Mouse (Mus musculus) heart, embryonic 13.5 days (tissue): ENCODE results near the gene Rtn4rl2. TPM values are rescaled to one million over a fixed set of nuclear protein-coding genes. Genes with fewer than 3 reads are reported as not detected.

Experiments used
- ATAC-seq: fragments of 200-750 bp; cut with Nextera tagmentation; 2 replicates; pipeline ENCODE4 v1.8.0; 2017; ENCODE audit warnings: moderate TSS enrichment; ENCODE audit not compliant: insufficient number of reproducible peaks, low FRiP score, low TSS enrichment; ENCODE audit errors: extremely low read depth
- H3K27ac ChIP-seq: fragments of 300-500 bp; sonication (generic); replicated peaks from 2 replicates; pipeline ENCODE4 v1.5.1; 2015; ENCODE audit warnings: moderate library complexity, mild to moderate bottlenecking, inconsistent platforms
- H3K27me3 ChIP-seq: fragments of 300-500 bp; sonication (generic); replicated peaks from 2 replicates; pipeline ENCODE4 v1.6.1; 2015; ENCODE audit warnings: mild to moderate bottlenecking, inconsistent platforms
- H3K36me3 ChIP-seq: fragments of 300-500 bp; sonication (generic); 2 replicates; pipeline ENCODE4 v1.6.1; 2015; ENCODE audit warnings: mild to moderate bottlenecking, inconsistent platforms
- H3K4me1 ChIP-seq: fragments of 300-500 bp; sonication (generic); 2 replicates; pipeline ENCODE4 v1.6.1; 2015; ENCODE audit warnings: inconsistent platforms
- H3K4me2 ChIP-seq: fragments of 300-500 bp; sonication (generic); 2 replicates; pipeline ENCODE4 v1.6.1; 2015; ENCODE audit warnings: inconsistent platforms, mild to moderate bottlenecking, moderate library complexity
- H3K4me3 ChIP-seq: fragments of 300-500 bp; sonication (generic); 2 replicates; pipeline ENCODE4 v1.5.1; 2015; ENCODE audit warnings: moderate library complexity, mild to moderate bottlenecking, inconsistent platforms
- H3K9ac ChIP-seq: fragments of 300-500 bp; sonication (generic); 2 replicates; pipeline ENCODE4 v1.6.1; 2015; ENCODE audit warnings: inconsistent platforms, mild to moderate bottlenecking, moderate library complexity
- H3K9me3 ChIP-seq: fragments of 300-500 bp; sonication (generic); 2 replicates; pipeline ENCODE4 v1.6.1; 2016; ENCODE audit warnings: inconsistent platforms
- WGBS: fragments of 180-500 bp; shearing (Covaris S2); methylation state at CpG from one replicate; pipeline ENCODE4 v1.1.7; 2015; ENCODE audit warnings: mixed read lengths; 5-methylcytosine and 5-hydroxymethylcytosine counted together
- polyA plus RNA-seq: library from polyadenylated mRNA; unstranded; fragments of >200 nt; fragmentation: Nextera tagmentation; extraction: Ambion mirVana; gene quantifications from 2 replicates; pipeline ENCODE4 v1.2.1, GENCODE M21; 2015

Gene Rtn4rl2
- polyA plus RNA-seq, 1 experiment from 2014 or later = 0.72 TPM

DNA sequence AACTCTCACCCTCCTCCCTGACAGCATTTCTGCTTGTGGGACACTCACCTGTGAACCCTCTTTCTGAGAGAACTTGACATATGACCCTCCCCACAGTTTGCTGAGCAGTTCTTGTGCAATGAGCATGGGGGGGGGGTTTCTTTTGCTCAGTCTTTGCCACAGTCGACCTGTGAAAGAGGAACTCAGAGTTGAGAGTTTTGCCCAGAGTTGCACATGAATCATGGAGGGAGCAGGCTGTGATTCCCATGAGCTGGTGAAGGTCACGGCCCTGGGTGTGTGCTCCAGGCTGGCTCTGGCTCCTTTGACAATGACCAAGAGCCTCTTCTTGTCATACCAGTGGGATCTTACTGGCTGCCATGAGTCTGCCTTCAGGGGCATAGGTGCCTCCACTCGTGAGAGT lies 24.3 kb downstream of the Rtn4rl2 start:
- ATAC-seq = no peak
- H3K27ac ChIP-seq = no peak overlapping the region
- 77% methylated on average over 3 of the region's 3 CpGs for WGBS
- H3K4me1 ChIP-seq = peaks cover 11% of the 10 kb centered on the region
- no peaks in the 10 kb centered on the region for H3K9me3 ChIP-seq
- H3K27me3 ChIP-seq = peaks cover 27% of the 10 kb centered on the region
- no peak overlapping the region for H3K4me3 ChIP-seq
- H3K36me3 ChIP-seq = peaks cover 65% of the 10 kb centered on the region
- H3K4me2 ChIP-seq = no peak overlapping the region
- H3K9ac ChIP-seq = no peak overlapping the region

DNA sequence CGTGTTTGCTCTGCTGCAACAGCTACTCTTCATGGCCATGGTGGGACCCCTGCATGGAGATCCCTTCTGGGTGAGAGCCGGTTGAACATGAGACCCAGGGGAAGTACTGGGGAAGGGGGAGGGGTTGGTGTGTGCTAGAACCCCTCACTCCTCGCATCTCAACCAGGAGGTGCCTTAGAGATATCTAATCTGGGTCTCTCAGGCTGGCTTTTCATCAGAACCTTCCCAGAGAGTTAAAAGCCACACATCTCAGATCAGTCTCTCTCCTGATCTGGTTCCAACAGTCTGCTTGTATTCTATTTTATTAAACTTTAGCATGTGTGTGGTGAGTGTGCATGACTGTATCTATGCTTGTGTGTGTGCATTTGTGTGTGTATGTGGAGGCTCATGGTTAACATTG lies 25.1 kb downstream of the Rtn4rl2 start:
- H3K9me3 ChIP-seq = no peaks in the 10 kb centered on the region
- H3K4me3 ChIP-seq = no peak overlapping the region
- H3K4me2 ChIP-seq = no peak overlapping the region
- H3K9ac ChIP-seq = no peak overlapping the region
- no peak overlapping the region for H3K27ac ChIP-seq
- peaks cover 73% of the 10 kb centered on the region for H3K36me3 ChIP-seq
- H3K27me3 ChIP-seq = peaks cover 19% of the 10 kb centered on the region
- 63% methylated on average over 3 of the region's 3 CpGs for WGBS
- peaks cover 10% of the 10 kb centered on the region for H3K4me1 ChIP-seq
- no peak for ATAC-seq

DNA sequence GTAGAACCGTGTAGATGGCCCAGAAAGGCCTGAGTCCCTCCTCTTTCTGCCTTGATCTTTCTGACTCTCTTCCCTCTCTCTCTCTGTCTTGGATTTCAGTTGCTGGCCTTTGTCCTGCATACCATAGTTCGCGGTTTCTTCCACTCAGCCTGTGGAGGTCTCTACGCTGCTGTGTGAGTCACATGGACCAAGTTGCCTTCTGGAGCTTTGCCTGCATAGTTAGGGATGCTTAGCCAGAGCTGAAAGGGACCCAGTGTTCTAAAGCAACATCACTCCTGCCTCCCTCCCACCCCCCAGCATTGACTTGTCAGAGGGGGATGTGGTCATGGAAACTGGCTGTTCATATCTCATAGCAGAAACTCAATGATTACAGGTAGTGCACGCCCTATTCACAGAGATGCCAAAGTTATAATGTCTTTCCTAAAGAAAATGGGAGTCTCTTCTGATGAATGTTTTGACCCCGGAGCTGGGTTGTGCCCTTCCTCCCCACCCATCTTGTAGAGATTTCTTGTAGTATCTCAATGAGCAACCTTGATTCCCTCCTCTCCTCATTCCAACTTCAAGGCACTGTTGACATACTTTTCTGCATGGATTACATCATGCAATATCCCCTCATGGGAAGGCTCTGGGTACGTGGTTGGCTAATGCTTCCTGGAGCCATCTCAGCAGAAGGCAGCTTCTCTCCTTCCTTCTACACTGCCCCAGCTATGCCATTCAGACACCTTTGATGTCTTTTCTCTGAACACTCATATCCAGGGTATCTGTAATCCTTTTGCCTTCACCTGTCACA lies 26.3 kb downstream of the Rtn4rl2 start:
- ATAC-seq = no peak

DNA sequence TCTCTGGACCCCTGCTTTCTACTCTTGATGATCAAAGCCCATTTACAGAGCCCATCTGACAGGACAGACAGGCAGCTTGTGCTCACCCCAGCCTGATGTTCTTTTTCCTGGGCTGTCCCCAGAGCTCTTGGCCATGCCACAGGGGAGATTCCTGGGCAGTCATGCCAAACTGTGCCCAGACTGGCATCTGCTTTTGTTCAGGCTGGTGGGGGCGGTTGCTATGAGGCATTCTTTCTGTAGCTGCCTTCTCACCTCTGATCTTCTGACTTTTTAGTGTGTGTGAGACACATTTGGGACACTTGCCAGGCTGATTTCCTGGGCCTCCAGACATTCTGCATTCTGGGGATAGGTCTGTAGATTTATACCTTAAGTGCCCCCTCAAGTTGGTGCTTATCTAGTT lies 28.0 kb downstream of the Rtn4rl2 start:
- Histone ChIP-seq H3K9ac (no peak overlapping the region), H3K36me3 (peaks cover 96% of the 10 kb centered on the region), H3K27ac (no peak overlapping the region), H3K27me3 (no peaks in the 10 kb centered on the region), H3K4me3 (no peak overlapping the region), H3K4me1 (no peaks in the 10 kb centered on the region), H3K9me3 (no peaks in the 10 kb centered on the region), H3K4me2 (no peak overlapping the region)
- ATAC-seq = no peak
- 90% methylated on average over 1 of the region's 1 CpGs for WGBS

More for the DNA sequence above, 26.3 kb downstream of the Rtn4rl2 start:
- Histone ChIP-seq H3K27me3 (peaks cover 6% of the 10 kb centered on the region), H3K9me3 (no peaks in the 10 kb centered on the region), H3K4me3 (no peak overlapping the region), H3K36me3 (peaks cover 83% of the 10 kb centered on the region), H3K9ac (no peak overlapping the region), H3K4me1 (no peaks in the 10 kb centered on the region), H3K4me2 (no peak overlapping the region), H3K27ac (no peak overlapping the region)
- WGBS = 83% methylated on average over 7 of the region's 7 CpGs

DNA sequence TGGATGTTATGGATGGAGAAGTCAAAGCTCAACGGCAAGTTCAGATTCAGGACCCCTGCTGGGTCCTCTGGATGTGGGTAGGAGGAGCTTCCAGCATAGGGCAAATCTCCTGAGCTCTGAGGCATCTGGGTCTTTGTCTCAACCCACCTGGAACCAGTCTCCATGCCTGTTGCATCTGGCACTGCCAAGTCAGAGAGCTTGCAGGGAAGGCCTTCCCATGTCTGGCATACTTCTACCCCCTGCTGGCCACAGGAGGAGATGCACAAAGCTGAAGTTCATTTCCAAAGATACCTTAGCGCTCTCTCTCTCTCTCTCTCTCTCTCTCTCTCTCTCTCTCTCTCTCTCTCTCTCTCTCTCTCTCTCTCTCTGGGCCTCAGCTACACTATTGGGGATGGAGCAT lies 30.8 kb downstream of the Rtn4rl2 start:
- H3K36me3 ChIP-seq = peaks cover 87% of the 10 kb centered on the region
- H3K9me3 ChIP-seq = no peaks in the 10 kb centered on the region
- H3K9ac ChIP-seq = no peak overlapping the region
- no peak overlapping the region for H3K4me2 ChIP-seq
- H3K4me3 ChIP-seq = no peak overlapping the region
- WGBS = 76% methylated on average over 2 of the region's 2 CpGs
- H3K27ac ChIP-seq = no peak overlapping the region
- no peaks in the 10 kb centered on the region for H3K27me3 ChIP-seq
- H3K4me1 ChIP-seq = peaks cover 9% of the 10 kb centered on the region
- peak; percentile 40; the same call in 1 of the 2 replicates for ATAC-seq

DNA sequence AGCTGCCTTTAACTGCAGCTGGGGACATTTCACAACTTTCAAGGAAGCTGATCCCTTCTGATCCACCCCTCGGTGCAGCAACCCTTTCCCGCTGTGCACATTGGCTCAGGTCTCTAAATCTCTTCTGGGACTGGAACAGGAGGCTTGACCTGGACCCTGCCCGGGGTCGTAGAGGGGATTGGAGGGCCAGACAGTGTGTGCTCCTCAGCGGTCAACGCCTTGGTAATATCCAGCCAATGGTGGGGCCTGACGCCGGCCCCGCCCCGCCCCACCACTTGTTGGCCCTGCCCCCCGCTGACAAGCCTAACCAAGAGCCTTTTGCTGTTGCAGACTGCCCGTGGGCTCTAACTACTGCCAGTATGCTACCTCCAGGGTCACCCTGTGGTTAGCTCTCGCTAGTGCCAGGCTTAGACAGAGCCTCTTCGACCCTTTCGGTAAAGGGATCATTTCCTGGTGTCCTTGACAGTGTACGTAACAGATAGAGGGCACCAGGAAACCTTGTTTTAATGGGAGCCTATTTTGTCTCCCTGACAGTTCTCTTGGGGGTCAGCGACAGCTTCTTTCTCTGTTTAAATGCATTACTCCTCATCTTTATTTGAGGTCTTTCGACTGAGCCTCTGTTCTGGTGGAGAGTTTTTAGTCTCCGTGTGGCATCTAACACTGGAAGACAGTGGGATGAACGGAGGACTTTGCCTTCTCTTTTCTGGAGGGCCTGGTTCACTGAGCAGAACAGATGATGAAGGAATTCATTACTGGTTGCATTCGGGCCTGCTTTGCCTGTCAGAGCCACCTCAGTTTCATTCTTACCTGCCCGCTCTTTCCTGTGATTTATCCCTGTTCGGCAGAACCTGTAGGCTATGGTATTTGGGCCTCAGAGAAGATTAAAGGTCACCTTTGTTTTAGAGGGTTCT lies 35.1 kb downstream of the Rtn4rl2 start:
- Histone ChIP-seq H3K9ac (peak overlapping the region; percentile 17), H3K27me3 (no peaks in the 10 kb centered on the region), H3K4me1 (peaks cover 36% of the 10 kb centered on the region), H3K4me3 (no peak overlapping the region), H3K9me3 (no peaks in the 10 kb centered on the region), H3K27ac (no peak overlapping the region), H3K4me2 (peak overlapping the region; percentile 58), H3K36me3 (peaks cover 89% of the 10 kb centered on the region)
- 30% methylated on average over 23 of the region's 23 CpGs for WGBS
- ATAC-seq = no peak; the same call in 1 of the 2 replicates

DNA sequence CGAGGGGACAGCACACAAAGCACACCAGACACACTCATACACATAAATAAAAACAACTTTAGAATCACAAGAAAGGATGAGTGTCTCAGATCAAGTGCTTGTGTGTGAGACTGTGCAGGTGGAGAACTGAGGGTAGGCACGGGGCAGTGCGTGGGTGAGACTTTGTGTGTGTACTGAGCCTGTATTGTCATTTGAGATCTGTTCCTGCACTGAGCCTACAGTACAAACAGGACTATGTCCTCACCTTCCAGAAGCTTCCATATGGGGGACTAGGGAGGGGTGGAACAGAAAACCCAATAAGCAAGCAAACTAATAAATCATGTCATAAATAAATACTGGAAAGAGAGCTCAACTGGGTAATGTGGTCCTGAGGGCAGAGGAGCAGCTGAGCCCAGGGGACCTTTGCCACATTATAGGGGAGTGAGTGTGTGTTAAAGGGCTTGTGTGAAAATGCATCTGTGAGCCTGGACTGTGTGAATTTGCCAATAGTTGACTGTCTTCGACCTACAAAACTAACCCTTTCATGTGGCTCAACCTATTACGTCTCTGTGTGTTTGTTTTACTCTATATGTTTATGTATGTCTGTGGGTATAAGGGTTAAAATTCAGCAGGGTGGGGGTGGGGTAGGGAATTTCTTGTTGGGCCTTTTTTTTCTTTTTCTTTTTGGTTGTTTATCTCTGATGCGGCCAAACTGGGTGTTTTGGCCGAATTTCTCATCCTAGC lies 35.9 kb downstream of the Rtn4rl2 start:
- Histone ChIP-seq H3K36me3 (peaks cover 91% of the 10 kb centered on the region), H3K4me2 (peak overlapping the region; percentile 58), H3K4me1 (peaks cover 40% of the 10 kb centered on the region), H3K9me3 (no peaks in the 10 kb centered on the region), H3K4me3 (no peak overlapping the region), H3K9ac (peak overlapping the region; percentile 17), H3K27ac (no peak overlapping the region), H3K27me3 (no peaks in the 10 kb centered on the region)
- no peak for ATAC-seq
- 57% methylated on average over 7 of the region's 7 CpGs for WGBS

DNA sequence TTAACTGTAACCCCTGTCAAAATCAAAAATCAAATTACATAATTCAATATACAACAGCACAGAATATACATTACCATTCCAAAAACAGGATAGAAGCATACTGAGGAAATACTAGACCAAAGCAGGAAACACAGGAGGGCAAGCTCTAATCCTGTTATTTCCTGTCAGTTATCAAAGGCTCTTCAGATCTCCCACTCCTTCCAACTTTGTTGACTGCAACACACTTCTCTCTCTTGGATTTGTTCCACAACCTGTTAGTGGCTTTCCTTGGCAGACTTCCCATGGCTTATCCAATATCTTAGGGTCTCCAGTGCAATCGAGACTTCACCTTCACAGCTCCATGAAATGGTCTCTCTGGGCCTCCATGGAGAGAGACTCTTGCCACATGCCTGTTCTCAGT lies 41.3 kb downstream of the Rtn4rl2 start:
- no peak overlapping the region for H3K4me2 ChIP-seq
- no peak for ATAC-seq
- 0 out of 2 replicates have a peak overlapping the region, but pooled peaks have one; percentile 14 for H3K9ac ChIP-seq
- peaks cover 73% of the 10 kb centered on the region for H3K4me1 ChIP-seq
- H3K4me3 ChIP-seq = no peak overlapping the region
- WGBS = 13% methylated on average over 1 of the region's 1 CpGs
- no peaks in the 10 kb centered on the region for H3K27me3 ChIP-seq
- H3K9me3 ChIP-seq = no peaks in the 10 kb centered on the region
- H3K27ac ChIP-seq = peak overlapping the region; percentile 42; the same call in 1 of the 2 replicates
- peaks cover 53% of the 10 kb centered on the region for H3K36me3 ChIP-seq

DNA sequence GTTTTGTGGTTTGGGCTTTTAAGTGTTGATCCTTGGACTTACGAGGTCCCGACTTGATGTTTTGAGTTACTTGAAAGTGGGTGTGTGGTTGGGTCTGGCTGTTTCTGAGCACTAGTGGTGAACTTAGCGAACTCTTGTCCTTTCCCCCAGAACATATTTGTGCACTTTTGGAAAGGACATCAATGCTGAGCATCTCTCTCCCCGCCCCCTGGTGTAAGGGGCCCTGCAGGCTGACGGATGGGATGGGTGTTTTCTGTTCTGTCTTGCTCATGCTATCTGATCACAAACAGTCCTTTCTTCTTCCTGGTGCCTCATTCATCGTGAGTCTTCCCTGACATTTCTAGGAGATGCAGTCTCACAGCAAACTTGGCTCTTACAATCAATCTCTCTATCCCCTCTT lies 42.9 kb downstream of the Rtn4rl2 start:
- Histone ChIP-seq H3K4me3 (no peak overlapping the region), H3K9me3 (no peaks in the 10 kb centered on the region), H3K9ac (no peak overlapping the region), H3K36me3 (peaks cover 37% of the 10 kb centered on the region), H3K4me1 (peaks cover 64% of the 10 kb centered on the region), H3K27me3 (no peaks in the 10 kb centered on the region), H3K4me2 (peak overlapping the region; percentile 32; the same call in 1 of the 2 replicates), H3K27ac (no peak overlapping the region)
- WGBS = 69% methylated on average over 6 of the region's 6 CpGs
- ATAC-seq = no peak

DNA sequence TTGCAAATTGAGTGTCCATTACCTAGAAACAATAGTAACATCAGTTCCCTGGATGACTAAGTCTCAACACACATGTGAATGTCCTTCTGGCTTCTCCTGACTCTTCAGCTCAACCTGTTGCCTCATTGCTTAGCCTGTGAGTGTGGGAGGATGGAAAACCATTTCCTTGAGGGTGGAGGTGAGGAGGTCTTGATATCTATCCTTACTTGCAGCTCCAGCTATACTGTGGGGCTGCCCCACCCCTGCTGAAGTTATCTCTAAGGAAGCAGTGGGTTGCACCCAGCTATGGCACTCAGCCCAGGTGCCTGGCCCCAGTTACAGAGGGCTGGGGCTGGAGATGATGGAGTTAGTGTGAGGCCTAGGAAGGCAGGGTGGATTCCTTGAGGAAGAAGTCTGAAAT lies 44.6 kb downstream of the Rtn4rl2 start:
- ATAC-seq = no peak
- Histone ChIP-seq H3K4me3 (peak overlapping the region; percentile 74), H3K4me1 (peaks cover 67% of the 10 kb centered on the region), H3K9me3 (no peaks in the 10 kb centered on the region), H3K27ac (peak overlapping the region; percentile 25; the same call in 1 of the 2 replicates), H3K36me3 (peaks cover 20% of the 10 kb centered on the region), H3K9ac (peak overlapping the region; percentile 89), H3K4me2 (peak overlapping the region; percentile 79), H3K27me3 (peaks cover 15% of the 10 kb centered on the region; the same call in 1 of the 2 replicates)
